Mouse (Mus musculus) testis, adult 2 months (tissue): ENCODE measurements around the gene Yipf2. TPM values are rescaled to one million over a fixed set of nuclear protein-coding genes. Genes with fewer than 3 reads are reported as not detected.
A peak's percentile ranks its signal among the peaks of the same experiment; 100 is the strongest.

Source experiments
- H3K27ac ChIP-seq: fragments of 200-500 bp; 2 replicates; pipeline ENCODE4 v1.5.1; 2012; ENCODE audit warnings: low read depth, low read length; ENCODE audit not compliant: control insufficient read depth, insufficient read depth
- H3K27me3 ChIP-seq: fragments of 200-500 bp; 2 replicates; pipeline ENCODE4 v1.6.1; 2012; ENCODE audit warnings: mild to moderate bottlenecking, low read length, moderate library complexity; ENCODE audit not compliant: control insufficient read depth, insufficient read depth
- H3K36me3 ChIP-seq: fragments of 200-500 bp; 2 replicates; pipeline ENCODE4 v1.6.1; 2012; ENCODE audit warnings: mild to moderate bottlenecking, low read length; ENCODE audit not compliant: control insufficient read depth, insufficient read depth
- H3K4me1 ChIP-seq: fragments of 200-500 bp; 2 replicates; pipeline ENCODE4 v1.6.1; 2012; ENCODE audit warnings: low read length; ENCODE audit not compliant: control insufficient read depth, insufficient read depth
- H3K4me3 ChIP-seq: fragments of 200-500 bp; 2 replicates; pipeline ENCODE4 v1.5.1; 2012; ENCODE audit warnings: low read depth, mild to moderate bottlenecking, low read length, moderate library complexity, mixed read lengths; ENCODE audit not compliant: control insufficient read depth
- CTCF ChIP-seq: fragments of 200-500 bp; IDR thresholded peaks from 2 replicates; pipeline ENCODE4 v1.5.1; 2012; ENCODE audit warnings: low read depth, mild to moderate bottlenecking, inconsistent platforms, low read length, moderate library complexity; ENCODE audit not compliant: control insufficient read depth, insufficient read depth, insufficient replicate concordance
- POLR2A ChIP-seq: fragments of 200-500 bp; IDR thresholded peaks from 2 replicates; pipeline ENCODE4 v1.6.1; 2012; ENCODE audit warnings: low read depth, mild to moderate bottlenecking, inconsistent platforms, low read length, moderate library complexity; ENCODE audit not compliant: control insufficient read depth
- polyA plus RNA-seq: library from polyadenylated mRNA; depleted of rRNA; stranded (reverse); fragments of >200 nt; gene quantifications from 2 replicates; pipeline ENCODE4 v1.2.3, GENCODE M21; 2012

The Yipf2 gene
- polyA plus RNA-seq, 1 experiment, result 35.6 TPM

DNA sequence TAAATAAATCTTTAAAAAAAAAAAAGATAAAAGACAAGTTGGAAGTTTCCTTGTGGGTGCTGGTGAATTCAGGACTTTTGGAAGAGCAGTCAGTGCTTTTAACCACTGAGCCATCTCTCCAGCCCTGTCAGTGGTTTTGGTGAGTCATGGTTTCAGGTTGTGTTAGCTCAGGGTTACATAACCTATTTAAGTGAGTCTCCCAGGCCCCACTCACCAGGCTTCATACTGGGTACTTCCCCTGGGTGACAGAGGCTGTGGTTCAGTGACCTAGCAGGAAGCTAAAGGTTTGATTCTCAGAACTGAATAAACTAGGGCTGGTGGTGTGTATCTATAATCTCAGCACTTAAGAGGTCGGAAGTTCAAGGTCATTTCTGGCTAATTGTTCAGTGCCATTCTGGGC, 17.2 kb upstream of the Yipf2 start:
- Histone ChIP-seq H3K27me3 (no peaks in the 10 kb centered on the region), H3K27ac (no peak overlapping the region), H3K4me1 (no peaks in the 10 kb centered on the region), H3K4me3 (no peak overlapping the region), H3K36me3 (no peaks in the 10 kb centered on the region)
- no peak for TF ChIP-seq CTCF
- TF ChIP-seq POLR2A, result no peak

DNA sequence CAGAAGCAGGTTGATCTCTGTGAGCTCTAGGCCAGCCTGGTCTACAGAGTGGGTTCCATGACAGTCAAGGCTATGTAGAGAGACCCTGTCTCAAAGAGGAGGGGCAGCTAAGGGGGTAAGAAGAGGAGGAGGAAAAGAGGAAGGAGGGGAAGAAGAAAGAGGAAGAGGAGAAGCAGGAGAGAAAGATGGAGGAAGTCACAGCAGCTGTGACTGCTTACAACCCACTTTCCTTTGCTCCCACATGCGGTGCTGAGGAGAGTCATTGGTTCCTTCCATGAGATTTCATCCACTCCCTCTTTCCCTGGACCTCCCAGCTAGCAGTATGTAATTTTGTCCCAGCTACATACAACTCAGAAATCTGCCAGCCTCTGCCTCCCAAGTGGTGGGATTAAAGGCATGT, 14.0 kb upstream of the Yipf2 start:
- TF ChIP-seq CTCF, result no peak
- no peak for TF ChIP-seq POLR2A
- H3K27me3 ChIP-seq, result no peaks in the 10 kb centered on the region
- no peak overlapping the region for H3K27ac ChIP-seq
- no peaks in the 10 kb centered on the region for H3K36me3 ChIP-seq
- no peak overlapping the region for H3K4me3 ChIP-seq
- no peaks in the 10 kb centered on the region for H3K4me1 ChIP-seq

- H3K4me3 ChIP-seq, result no peak overlapping the region
- H3K4me1 ChIP-seq, result no peaks in the 10 kb centered on the region
- TF ChIP-seq POLR2A, result no peak
- H3K27me3 ChIP-seq, result no peaks in the 10 kb centered on the region
- no peaks in the 10 kb centered on the region for H3K36me3 ChIP-seq
- H3K27ac ChIP-seq, result no peak overlapping the region
Measured at GRCm38 (mm10) chr9:21605865-21606264, 13.2 kb upstream of the Yipf2 start.

DNA sequence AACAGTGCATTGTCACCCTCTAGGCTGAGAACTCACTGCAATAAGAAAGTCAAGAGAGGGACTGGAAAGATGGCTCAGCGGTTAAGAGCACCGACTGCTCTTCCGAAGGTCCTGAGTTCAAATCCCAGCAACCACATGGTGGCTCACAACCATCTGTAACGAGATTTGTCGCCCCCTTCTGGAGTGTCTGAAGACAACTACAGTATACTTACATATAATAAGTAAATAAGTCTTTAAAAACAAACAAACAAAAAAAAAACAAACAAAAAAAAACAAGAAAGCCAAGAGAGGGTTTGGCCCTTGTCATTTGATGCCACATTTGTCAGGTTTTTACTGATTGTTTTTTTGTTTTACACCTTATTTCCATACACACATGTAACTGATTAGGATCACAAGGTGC, 11.5 kb upstream of the Yipf2 start:
- Histone ChIP-seq H3K4me3 (no peak overlapping the region), H3K27ac (no peak overlapping the region), H3K27me3 (no peaks in the 10 kb centered on the region), H3K36me3 (no peaks in the 10 kb centered on the region), H3K4me1 (no peaks in the 10 kb centered on the region)
- no peak for TF ChIP-seq POLR2A
- no peak for TF ChIP-seq CTCF

GRCm38 (mm10) chr9:21601722-21602399, 9.2 kb upstream of the Yipf2 start:
- no peaks in the 10 kb centered on the region for H3K27me3 ChIP-seq
- TF ChIP-seq CTCF, result peak; percentile 51; the same call in 1 of the 2 replicates
- no peak for TF ChIP-seq POLR2A
- H3K4me3 ChIP-seq, result no peak overlapping the region
- H3K36me3 ChIP-seq, result no peaks in the 10 kb centered on the region
- no peak overlapping the region for H3K27ac ChIP-seq
- H3K4me1 ChIP-seq, result no peaks in the 10 kb centered on the region

DNA sequence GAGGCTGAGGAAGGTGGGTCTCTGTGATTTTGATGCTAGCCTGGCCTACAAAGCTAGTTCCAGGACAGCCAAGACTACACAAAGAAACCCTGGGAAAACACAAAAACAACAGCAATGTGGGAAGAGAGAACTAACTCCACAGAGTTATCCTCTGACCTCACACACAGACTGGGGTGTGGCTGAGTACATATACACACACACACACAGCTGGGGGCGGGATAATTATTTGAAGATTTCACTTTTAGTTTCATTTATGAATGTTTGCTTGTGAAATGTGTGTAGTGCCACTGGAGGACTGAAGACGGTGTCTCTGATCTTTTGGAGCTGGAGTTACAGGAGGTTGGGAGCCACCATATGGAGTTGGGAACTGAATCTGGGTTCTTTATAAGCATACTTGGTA, 8.4 kb upstream of the Yipf2 start:
- Histone ChIP-seq H3K36me3 (no peaks in the 10 kb centered on the region), H3K27ac (no peak overlapping the region), H3K4me1 (no peaks in the 10 kb centered on the region), H3K27me3 (no peaks in the 10 kb centered on the region), H3K4me3 (no peak overlapping the region)
- no peak for TF ChIP-seq CTCF
- no peak for TF ChIP-seq POLR2A

DNA sequence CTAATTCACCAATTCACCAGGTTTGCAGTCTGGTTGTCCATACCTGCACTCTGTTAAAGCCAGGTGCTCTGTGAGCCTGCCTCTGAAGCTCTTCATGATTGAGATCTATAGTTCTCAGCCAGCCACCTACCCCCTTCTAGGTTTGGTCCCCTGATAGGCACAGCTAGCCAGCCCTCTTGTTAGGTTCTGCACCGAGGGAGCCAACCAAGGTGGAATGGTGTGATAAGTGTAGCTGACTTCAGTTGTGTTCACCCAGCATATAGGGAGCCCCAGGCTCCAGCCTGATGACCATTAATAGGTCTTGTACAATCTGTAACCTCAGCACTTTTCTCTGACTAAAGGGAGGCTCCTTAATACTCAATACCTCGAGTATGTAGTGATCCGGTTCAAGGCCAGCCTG, 7.6 kb upstream of the Yipf2 start:
- no peak for TF ChIP-seq POLR2A
- no peak for TF ChIP-seq CTCF
- Histone ChIP-seq H3K4me1 (no peaks in the 10 kb centered on the region), H3K27ac (no peak overlapping the region)

GRCm38 (mm10) chr9:21598198-21598597, 5.6 kb upstream of the Yipf2 start:
- H3K27ac ChIP-seq, result no peak overlapping the region
- H3K27me3 ChIP-seq, result no peaks in the 10 kb centered on the region
- H3K4me3 ChIP-seq, result no peak overlapping the region
- H3K4me1 ChIP-seq, result peaks cover 2% of the 10 kb centered on the region
- TF ChIP-seq CTCF (no peak), POLR2A (no peak)
- H3K36me3 ChIP-seq, result no peaks in the 10 kb centered on the region

More for the DNA sequence above, 7.6 kb upstream of the Yipf2 start:
- no peak overlapping the region for H3K4me3 ChIP-seq
- no peaks in the 10 kb centered on the region for H3K27me3 ChIP-seq
- no peaks in the 10 kb centered on the region for H3K36me3 ChIP-seq
